Mouse (Mus musculus) kidney, adult 2 months (tissue): ENCODE measurements around the gene Rad51b.

Source experiments
- CTCF ChIP-seq: fragments of 200-500 bp; conservative IDR thresholded peaks from 2 replicates; pipeline ENCODE4 v1.5.1; 2011; ENCODE audit warnings: low read depth, mild to moderate bottlenecking, control low read depth, low read length, moderate library complexity, mixed read lengths; ENCODE audit not compliant: insufficient read depth, insufficient read length
- POLR2A ChIP-seq: fragments of 200-500 bp; IDR thresholded peaks from one replicate; pipeline ENCODE4 v1.6.1; 2011; ENCODE audit warnings: low read depth, low read length, control low read depth

- no peak for TF ChIP-seq CTCF
- no peak for TF ChIP-seq POLR2A
Measured at GRCm38 (mm10) chr12:79756352-79756751, 459.3 kb downstream of the Rad51b start.
